Mouse (Mus musculus) MEL (cell line): ENCODE data around the gene Tph2.

ENCODE experiments used
- MAZ ChIP-seq: IDR thresholded peaks from 2 replicates; pipeline ENCODE4 v1.6.1; 2012; ENCODE audit warnings: low read depth, mild to moderate bottlenecking, inconsistent platforms, low read length, improper control_type of control experiment
- POLR2A ChIP-seq, 2 experiments: IDR thresholded peaks; 2 replicates each; pipeline ENCODE4 v1.6.1; 2011 to 2012; ENCODE audit warnings: low read length in 2 of 2, mild to moderate bottlenecking in 2 of 2, control low read depth in 1 of 2, improper control_type of control experiment in 1 of 2, low read depth in 1 of 2, moderate library complexity in 1 of 2; ENCODE audit not compliant: control insufficient read depth in 1 of 2, insufficient read depth in 1 of 2, poor library complexity in 1 of 2
- USF1 ChIP-seq: IDR thresholded peaks from 2 replicates; pipeline ENCODE4 v1.6.1; 2014; ENCODE audit warnings: low read depth, mild to moderate bottlenecking, inconsistent platforms, low read length, improper control_type of control experiment, moderate library complexity

DNA sequence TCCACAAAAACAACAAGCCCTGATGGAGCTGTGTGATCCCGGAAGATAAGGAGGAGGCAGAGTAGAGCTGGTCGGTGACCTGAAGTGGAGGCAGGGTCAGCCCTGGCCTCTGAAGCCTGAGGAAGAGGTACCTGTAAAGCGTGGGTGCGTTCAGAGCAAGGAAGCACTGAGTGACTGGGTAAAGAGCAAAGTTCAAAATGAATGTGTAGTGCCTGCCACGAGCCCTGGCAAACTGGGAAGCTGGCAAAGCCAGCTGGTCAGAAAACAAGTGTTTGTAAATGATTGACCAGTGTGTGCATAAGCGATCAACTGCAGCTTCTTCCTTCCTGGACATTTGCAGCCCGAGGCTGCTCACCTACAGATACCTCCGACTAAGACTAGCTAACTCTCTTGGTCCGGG is 149.1 kb downstream of the Tph2 start:
- TF ChIP-seq USF1: no peak
- TF ChIP-seq POLR2A (IDR thresholded peaks at IDR 0.05; ENCODE audit: control insufficient read depth in 1 of 2, insufficient read depth in 1 of 2, low read depth in 1 of 2, low read length in 2 of 2, poor library complexity in 1 of 2): no peak
- TF ChIP-seq MAZ: no peak
